Mouse (Mus musculus): ENCODE data around the gene Tbx10.

DNA sequence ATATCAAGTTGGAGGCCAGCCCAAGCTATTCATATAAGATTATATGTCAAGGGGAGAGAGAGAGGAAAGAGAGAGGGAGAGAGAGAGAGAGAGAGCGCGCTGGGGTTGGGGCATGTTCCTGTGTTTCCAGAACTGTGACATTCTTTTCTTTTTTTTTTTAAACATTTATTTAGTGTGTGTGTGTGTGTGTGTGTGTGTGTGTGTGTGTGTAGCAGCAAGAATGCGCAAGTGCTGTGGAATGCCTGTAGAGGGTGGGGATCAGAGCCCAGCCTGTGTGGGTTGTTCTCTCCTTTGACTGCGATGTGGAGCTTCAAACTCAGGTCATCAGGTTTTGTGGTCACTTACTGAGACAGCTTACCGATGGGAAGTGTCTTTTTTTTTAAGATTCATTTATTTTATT lies 32.3 kb upstream of the Tbx10 start:
- TF ChIP-seq MAFK (IDR thresholded peaks at IDR 0.05; ENCODE audit: insufficient read depth, low read depth, low read length): no peak
- TF ChIP-seq CHD2 (IDR thresholded peaks at IDR 0.05; ENCODE audit: low read depth, low read length): no peak
- TF ChIP-seq HCFC1 (IDR thresholded peaks at IDR 0.05; ENCODE audit: borderline replicate concordance, insufficient read depth, low read length): no peak
